Mouse (Mus musculus) bone marrow, adult 2 months (tissue): ENCODE measurements around the gene Grid1.

ENCODE experiments used
- CTCF ChIP-seq: fragments of 200-500 bp; IDR thresholded peaks from 2 replicates; pipeline ENCODE4 v1.5.1; 2011; ENCODE audit warnings: low read length, control low read depth; ENCODE audit not compliant: control insufficient read depth, insufficient read depth
- POLR2A ChIP-seq: fragments of 200-500 bp; IDR thresholded peaks from 2 replicates; pipeline ENCODE4 v1.6.1; 2011; ENCODE audit warnings: low read depth, mild to moderate bottlenecking, control low read depth, low read length, borderline replicate concordance; ENCODE audit not compliant: control insufficient read depth

DNA sequence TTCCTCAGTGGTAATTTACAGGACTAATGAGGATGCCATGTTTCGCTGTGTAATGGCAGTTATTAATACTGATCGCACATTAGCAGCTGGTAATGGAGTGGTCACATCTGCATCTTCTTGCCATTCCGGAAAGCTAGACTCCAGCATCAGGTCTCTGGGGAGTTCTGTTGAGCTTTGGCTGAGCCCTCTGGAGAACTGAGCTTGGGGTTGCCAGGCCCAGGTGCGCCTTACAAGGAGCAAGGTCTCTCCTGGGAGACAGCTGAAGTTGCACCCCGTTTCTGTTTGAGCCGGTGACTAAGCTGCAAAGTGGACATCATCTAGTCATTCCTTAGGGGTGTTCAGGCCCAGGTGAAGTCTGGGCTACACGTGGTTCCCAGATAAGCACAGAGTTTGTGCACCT, 186.8 kb downstream of the Grid1 start:
- no peak for TF ChIP-seq CTCF
- TF ChIP-seq POLR2A: no peak
